8 mouse cellular contexts compared by ENCODE assay signal in the genomic region with DNA sequence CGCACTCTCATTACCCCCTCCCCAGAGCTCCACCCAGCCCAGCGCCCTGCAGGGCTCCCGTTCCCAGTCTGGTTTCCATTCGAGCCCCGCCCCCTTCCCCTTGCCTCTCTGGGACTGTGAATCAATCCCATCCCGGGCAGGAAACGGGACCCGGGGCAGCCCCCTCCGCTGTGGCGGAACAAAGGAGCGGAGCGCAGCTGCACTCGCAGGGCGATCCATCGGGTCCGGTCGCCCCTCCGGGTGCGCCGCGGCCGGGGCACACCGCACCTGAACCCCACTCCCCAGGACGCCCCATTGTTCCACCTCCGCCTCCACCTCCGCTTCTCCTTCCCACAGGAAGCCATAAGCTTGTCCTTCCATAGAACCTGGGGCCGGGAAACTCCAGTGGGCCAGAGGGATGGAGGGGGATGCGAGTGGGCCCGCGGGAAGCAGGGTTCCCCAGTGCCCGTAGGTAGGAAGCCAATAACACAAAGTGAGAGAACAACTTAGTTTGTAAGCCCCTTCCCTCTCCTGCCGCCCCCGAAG. TPM values are rescaled to one million over a fixed set of nuclear protein-coding genes. Genes with fewer than 3 reads are reported as not detected.
DNase-seq lines count a peak whose midpoint lies in the region; ATAC-seq and TF ChIP-seq lines count a peak whose summit lies in the region.

No protein-coding gene starts in this region.

- TF ChIP-seq CTCF in cerebellum, adult 2 months (IDR thresholded peaks at IDR 0.05; ENCODE audit: borderline replicate concordance, insufficient read depth, low read depth, low read length) = no peak

- intact Hi-C loops in gastrocnemius, postnatal 36 days (cut with DNase I) = no loop called here

- 0 out of 2 replicates have a peak, but pooled peaks cover 3% of the 10 kb centered on the region for H3K36me3 ChIP-seq in intestine, embryonic 14.5 days (ENCODE audit: control insufficient read depth, insufficient read depth, low read length)
- no peaks in the 10 kb centered on the region for H3K36me3 ChIP-seq in midbrain, embryonic 15.5 days (replicated peaks)
- no peaks in the 10 kb centered on the region for H3K36me3 ChIP-seq in stomach, embryonic 16.5 days (ENCODE audit: control insufficient read depth, insufficient read depth, low read length)

- H3K4me1 ChIP-seq in cerebellum, adult 2 months (ENCODE audit: control insufficient read depth, insufficient read depth, low read length) = no peaks in the 10 kb centered on the region
- H3K4me1 ChIP-seq in intestine, embryonic 14.5 days (replicated peaks; ENCODE audit: control insufficient read depth, insufficient read depth, low read length) = peaks cover 14% of the 10 kb centered on the region
- H3K4me1 ChIP-seq in midbrain, embryonic 15.5 days = peaks cover 21% of the 10 kb centered on the region
- peaks cover 27% of the 10 kb centered on the region for H3K4me1 ChIP-seq in stomach, embryonic 16.5 days (ENCODE audit: control insufficient read depth, insufficient read depth, low read length)

- peak overlapping the region; percentile 54 for H3K4me2 ChIP-seq in intestine, embryonic 14.5 days (ENCODE audit: low read length)
- H3K4me2 ChIP-seq in midbrain, embryonic 15.5 days = peak overlapping the region; percentile 67
- peak overlapping the region; percentile 71 for H3K4me2 ChIP-seq in stomach, embryonic 16.5 days (ENCODE audit: low read depth, low read length)

- peak overlapping the region; percentile 85 for H3K9ac ChIP-seq in intestine, embryonic 14.5 days (ENCODE audit: low read length)
- peak overlapping the region; percentile 69 for H3K9ac ChIP-seq in midbrain, embryonic 15.5 days
- H3K9ac ChIP-seq in stomach, embryonic 16.5 days (ENCODE audit: low read length) = peak overlapping the region; percentile 95

- peak; percentile 15 to 19 for DNase-seq in cerebellum, adult 2 months
- no peak for DNase-seq in cerebellum, adult 9-10 months
- peak; percentile 20 to 23 for DNase-seq in cerebellum, postnatal 36 days
- peak; percentile 61 to 76 for DNase-seq in gastrocnemius, postnatal 36 days
- DNase-seq in intestine, embryonic 14.5 days (ENCODE audit: low spot score) = peak; percentile 93
- DNase-seq in liver = peak; percentile 78

- peak; percentile 85 for ATAC-seq in intestine, embryonic 14.5 days (replicated peaks; ENCODE audit: low FRiP score, low TSS enrichment, low read depth)
- peak; percentile 81 for ATAC-seq in midbrain, embryonic 15.5 days (replicated peaks)
- ATAC-seq in stomach, embryonic 16.5 days (ENCODE audit: insufficient read depth, low FRiP score) = peak; percentile 86

- no peak for TF ChIP-seq POLR2A in cerebellum, adult 2 months (IDR thresholded peaks at IDR 0.05; ENCODE audit: borderline replicate concordance, insufficient read depth, low read length)

- peak overlapping the region; percentile 58 for H3K4me3 ChIP-seq in cerebellum, adult 2 months (replicated peaks; ENCODE audit: insufficient read depth, low read depth, low read length)
- H3K4me3 ChIP-seq in intestine, embryonic 14.5 days (ENCODE audit: low read depth, low read length) = peak overlapping the region; percentile 53
- peak overlapping the region; percentile 89 for H3K4me3 ChIP-seq in midbrain, embryonic 15.5 days
- H3K4me3 ChIP-seq in stomach, embryonic 16.5 days (replicated peaks; ENCODE audit: low read length) = peak overlapping the region; percentile 91

- H3K9me3 ChIP-seq in intestine, embryonic 14.5 days (ENCODE audit: control insufficient read depth, low read length) = no peaks in the 10 kb centered on the region
- no peaks in the 10 kb centered on the region for H3K9me3 ChIP-seq in midbrain, embryonic 15.5 days
- H3K9me3 ChIP-seq in stomach, embryonic 16.5 days (replicated peaks; ENCODE audit: control insufficient read depth, low read length) = peaks cover 3% of the 10 kb centered on the region; the same call in 1 of the 2 replicates

- 1% methylated on average over 33 of the region's 33 CpGs for WGBS in cerebellum, adult 2 months
- WGBS in intestine, embryonic 14.5 days = under 1% methylated on average over 33 of the region's 33 CpGs
- WGBS in midbrain, embryonic 15.5 days = under 1% methylated on average over 32 of the region's 33 CpGs
- WGBS in stomach, embryonic 16.5 days = under 1% methylated on average over 33 of the region's 33 CpGs

- no peak overlapping the region for H3K27ac ChIP-seq in cerebellum, adult 2 months (ENCODE audit: insufficient read depth, low read length)
- H3K27ac ChIP-seq in intestine, embryonic 14.5 days (ENCODE audit: low read depth) = peak overlapping the region; percentile 73
- H3K27ac ChIP-seq in midbrain, embryonic 15.5 days = peak overlapping the region; percentile 82
- H3K27ac ChIP-seq in stomach, embryonic 16.5 days (ENCODE audit: low read length) = peak overlapping the region; percentile 87

- H3K27me3 ChIP-seq in cerebellum, adult 2 months (ENCODE audit: control insufficient read depth, insufficient read depth, low read length) = no peaks in the 10 kb centered on the region
- H3K27me3 ChIP-seq in intestine, embryonic 14.5 days (replicated peaks; ENCODE audit: control insufficient read depth, insufficient read depth, low read length) = no peaks in the 10 kb centered on the region
- no peaks in the 10 kb centered on the region for H3K27me3 ChIP-seq in midbrain, embryonic 15.5 days (replicated peaks)
- no peaks in the 10 kb centered on the region for H3K27me3 ChIP-seq in stomach, embryonic 16.5 days (ENCODE audit: control insufficient read depth, insufficient read depth, low read length)

RNA-seq across cellular contexts. Expression of a gene that starts 0.8 kb away (rescaled TPM):
- polyA plus RNA-seq in cerebellum, adult 2 months (2012; rRNA removed) = 8.6 and 10.2 TPM in 2 replicates
- 10 to 100 TPM in 1 of 2 experiments, 1 to 10 TPM in 1; 8.9 to 13.0 TPM for total RNA-seq in gastrocnemius, postnatal 36 days (2021)
- polyA plus RNA-seq in intestine, embryonic 14.5 days (2014; fragmentation: Nextera tagmentation; extraction: Ambion mirVana) = 69.9 and 89.4 TPM in 2 replicates
- 69.4 and 69.6 TPM in 2 replicates for polyA plus RNA-seq in midbrain, embryonic 15.5 days (2015; fragmentation: Nextera tagmentation; extraction: Ambion mirVana)
- polyA plus RNA-seq in stomach, embryonic 16.5 days (2015; fragmentation: Nextera tagmentation; extraction: Ambion mirVana) = 55.3 and 57.8 TPM in 2 replicates
